Mouse (Mus musculus) testis, postnatal 10 days (tissue): ENCODE results near the gene Tead1.

ENCODE experiments used
- DNase-seq: peaks from one replicate; pipeline ENCODE4 v3.0.0; 2021; ENCODE audit warnings: low spot score

The Tead1 gene

GRCm38 (mm10) chr7:112686586-112686985 is 7.5 kb downstream of the Tead1 start:
- DNase-seq, result no peak

- no peak for DNase-seq
These were observed 9.4 kb downstream of the Tead1 start for GRCm38 (mm10) chr7:112688425-112689001.

GRCm38 (mm10) chr7:112690836-112691781 is 12.0 kb downstream of the Tead1 start:
- DNase-seq, result peak; percentile 65

- no peak for DNase-seq
These were observed 14.4 kb downstream of the Tead1 start for GRCm38 (mm10) chr7:112693566-112693965.

DNA sequence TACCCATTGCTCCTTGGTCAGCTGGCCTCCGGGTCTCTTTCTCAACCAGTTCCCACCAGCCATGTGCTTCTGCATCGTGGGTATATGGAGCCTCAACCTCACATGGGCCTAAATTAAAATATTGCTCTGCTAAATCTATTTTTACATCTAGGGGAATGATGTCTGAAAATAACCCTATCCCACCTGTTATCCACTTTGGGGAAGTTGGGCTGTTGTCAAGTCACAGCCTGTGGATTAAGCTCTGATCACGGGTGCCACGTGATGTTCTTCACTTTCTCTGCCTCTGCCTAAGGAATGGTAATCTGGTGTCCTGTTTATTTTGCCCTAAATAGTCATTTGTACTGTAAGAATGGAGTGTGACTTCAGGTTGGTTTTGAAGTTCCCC is 17.7 kb downstream of the Tead1 start:
- DNase-seq, result no peak

GRCm38 (mm10) chr7:112697162-112697841 is 18.2 kb downstream of the Tead1 start:
- peak; percentile 68 for DNase-seq

- no peak for DNase-seq
These were observed 21.0 kb downstream of the Tead1 start for GRCm38 (mm10) chr7:112700082-112700481.

- no peak for DNase-seq
These were observed 24.2 kb downstream of the Tead1 start for GRCm38 (mm10) chr7:112703341-112703740.

DNA sequence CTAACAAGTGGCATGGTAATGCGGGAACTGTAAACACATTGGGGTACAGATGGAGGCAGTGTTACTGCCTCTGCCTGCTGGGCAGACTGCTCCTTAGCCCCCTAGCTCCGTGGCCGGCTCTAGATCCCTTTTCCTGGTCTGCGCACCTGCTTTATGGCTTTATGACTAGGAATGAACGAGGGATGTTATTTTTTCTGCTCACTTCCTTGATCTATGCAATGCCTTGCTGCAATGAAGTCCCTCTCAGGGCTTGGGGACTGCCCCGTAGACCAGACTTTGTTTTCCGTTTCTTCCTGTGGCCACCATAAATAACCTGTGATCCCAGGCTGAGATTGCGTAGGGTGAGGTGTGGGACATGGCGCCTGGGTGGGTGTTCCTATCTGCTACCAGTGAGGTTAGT is 26.8 kb downstream of the Tead1 start:
- no peak for DNase-seq

DNA sequence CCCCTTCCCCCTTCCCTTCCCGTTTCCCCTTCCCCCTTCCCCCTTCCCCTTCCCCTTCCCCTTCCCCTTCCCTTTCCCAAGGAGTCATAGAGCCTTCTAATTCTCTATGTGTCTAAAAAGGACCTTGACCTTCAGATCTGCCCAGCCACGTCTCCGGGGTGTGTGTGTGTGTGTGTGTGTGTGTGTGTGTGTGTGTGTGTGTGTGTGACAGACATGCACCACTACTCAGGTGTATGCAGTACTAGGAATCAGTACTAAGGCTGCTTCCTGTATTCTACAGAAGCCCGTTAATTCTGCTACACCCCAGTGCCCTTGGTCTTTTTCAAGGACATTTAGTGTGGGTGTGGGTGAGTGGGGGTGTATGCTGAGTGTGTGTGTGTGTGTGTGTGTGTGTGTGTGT is 27.6 kb downstream of the Tead1 start:
- no peak for DNase-seq

DNA sequence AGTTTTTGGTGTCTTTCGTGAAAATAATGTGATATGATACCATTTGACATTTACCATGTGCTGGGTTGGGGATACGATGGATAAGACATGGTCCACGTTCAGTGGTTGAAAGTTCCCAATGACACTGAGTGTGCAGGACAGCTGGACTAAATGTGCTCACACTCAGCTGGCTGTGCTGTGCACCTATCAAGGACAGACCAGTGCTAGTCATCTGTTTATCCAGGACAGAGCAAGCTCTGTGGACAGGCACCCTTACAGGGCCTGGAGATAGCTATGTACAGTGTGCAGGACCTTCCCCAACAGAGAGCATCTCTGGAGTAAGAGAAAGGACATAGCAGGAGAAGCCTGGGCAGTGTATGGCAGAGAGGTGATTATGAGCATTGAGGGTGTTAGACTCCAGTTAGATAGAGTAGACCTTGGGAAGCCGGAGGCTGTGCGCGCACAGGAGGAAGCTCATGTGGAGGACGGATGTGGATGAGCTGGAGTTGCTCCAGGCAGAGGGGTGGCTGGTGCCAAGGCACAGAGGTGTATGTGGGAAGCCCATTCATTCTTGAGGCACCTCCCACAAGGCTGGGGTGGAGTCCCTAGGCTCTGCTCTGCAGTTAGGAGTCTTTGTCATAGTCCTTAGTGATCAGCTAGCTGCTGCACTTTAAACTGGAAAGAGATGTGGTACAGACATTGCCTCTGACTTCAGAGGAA is 31.4 kb downstream of the Tead1 start:
- no peak for DNase-seq

DNA sequence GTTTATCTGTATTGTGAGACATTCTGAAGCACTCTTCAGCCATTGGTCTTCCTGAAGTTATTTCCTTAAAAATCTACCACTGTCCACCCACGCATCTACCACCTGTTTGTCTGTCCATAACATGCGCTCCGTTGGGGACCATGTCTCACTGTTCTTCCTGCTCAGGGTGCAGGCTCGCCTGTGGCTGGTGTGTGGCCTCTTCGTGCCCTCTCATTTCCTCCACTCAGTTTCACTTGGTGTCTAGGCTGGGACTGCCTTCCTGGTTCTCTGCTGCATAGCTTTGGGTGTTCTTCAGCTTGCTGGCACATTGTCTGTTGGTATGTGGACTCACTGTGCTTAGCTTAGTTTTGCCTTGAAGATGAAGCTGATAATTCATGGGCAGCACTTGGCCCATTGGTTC is 32.9 kb downstream of the Tead1 start:
- DNase-seq, result no peak

DNA sequence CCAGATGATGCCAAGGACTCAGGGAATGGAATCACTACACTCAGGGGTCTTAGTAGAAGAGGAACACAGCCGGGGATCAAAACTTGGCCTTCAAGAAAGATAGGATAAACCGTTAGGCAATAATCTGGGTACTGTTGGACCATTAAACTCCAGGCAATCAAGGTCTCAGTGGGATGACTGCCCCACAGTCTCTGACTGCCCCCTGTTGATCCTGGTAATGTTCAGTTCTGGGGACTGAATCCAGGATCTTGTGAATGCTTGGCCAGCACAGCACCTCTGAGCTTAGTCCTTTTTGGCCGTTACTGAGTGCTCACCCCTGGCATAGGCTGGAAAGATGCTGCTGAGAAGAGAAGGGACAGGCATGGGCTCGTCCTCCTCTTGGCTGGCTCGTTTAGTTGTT is 34.4 kb downstream of the Tead1 start:
- no peak for DNase-seq

- no peak for DNase-seq
These were observed 35.7 kb downstream of the Tead1 start for GRCm38 (mm10) chr7:112714783-112715182.

- DNase-seq, result no peak
These were observed 37.6 kb downstream of the Tead1 start for GRCm38 (mm10) chr7:112716701-112717100.

GRCm38 (mm10) chr7:112717676-112718075 is 38.6 kb downstream of the Tead1 start:
- DNase-seq, result no peak

DNA sequence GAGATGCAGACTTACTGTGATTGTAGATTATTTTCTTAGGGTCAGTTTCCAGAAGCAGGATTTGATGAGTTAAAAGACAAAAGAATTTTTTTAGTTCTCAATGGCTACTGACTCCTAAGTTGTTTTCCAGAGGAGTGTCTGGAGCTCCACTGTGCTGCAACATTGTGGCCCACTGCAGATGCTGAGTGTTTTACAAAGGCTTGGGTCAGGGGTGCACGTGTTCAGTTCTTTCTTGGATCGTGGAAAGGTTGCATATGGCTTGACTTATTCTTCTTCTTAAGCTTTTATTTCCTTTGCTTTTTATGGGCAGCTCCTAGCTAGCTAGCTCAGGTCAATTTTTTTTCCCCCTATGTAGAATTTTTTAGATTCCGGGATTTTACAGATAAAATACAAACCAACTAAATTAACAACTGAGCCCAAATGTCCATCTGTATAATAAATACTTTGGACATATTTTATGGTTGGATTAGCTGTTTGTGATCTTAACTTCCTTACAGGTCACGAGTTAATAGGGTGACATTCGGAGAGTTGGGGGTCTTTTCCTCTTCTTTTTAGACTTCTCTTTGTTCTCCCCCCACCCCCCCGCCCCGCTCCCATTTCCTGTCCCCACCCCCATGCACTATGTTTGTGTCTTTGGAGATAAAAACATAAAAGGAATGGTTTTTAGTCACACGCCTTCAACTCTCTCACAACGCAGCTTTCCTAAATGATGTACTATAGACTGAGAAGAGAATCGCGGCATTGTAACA is 40.5 kb downstream of the Tead1 start:
- DNase-seq, result no peak

DNA sequence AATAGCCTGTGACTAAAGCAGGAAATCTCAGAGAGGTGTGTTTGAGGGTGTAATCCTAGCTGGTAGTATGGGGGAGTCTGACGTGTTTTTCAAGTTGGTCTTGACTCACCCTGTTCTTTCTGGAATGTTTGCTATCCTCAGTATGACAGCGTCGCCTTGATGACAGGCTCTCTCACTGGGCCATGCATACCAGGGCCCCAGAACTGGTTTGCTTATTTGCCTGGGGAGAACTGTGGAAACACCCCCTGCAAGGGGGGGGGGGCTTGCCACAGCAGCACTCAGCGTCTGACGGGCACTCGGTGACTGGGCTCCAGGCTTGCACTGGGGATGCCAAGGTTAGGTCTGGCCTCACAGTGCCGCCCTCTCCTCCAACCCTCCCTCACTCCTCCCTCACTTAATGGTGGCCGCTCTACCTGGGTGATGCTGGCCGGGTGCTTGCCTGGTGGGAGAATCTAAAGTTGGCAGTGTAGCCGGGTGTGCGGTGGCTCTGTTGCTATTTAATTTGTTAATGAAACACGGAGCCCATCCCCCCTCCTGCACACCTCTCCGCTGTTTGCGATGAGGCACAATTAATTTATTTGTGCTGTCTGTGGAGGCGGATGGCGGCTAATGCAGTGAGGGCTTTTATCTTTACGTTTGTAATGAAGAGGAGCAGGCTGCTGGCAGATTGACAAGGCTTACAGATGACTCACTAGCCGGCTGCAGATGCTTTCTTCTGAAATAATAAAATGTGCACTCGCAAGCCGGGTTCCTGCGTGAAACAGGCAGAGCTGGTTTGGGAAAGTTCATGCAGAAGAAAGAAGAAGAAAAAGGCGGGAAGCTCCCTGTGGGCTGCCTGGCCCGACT is 41.2 kb downstream of the Tead1 start:
- peak; percentile 54 for DNase-seq

DNA sequence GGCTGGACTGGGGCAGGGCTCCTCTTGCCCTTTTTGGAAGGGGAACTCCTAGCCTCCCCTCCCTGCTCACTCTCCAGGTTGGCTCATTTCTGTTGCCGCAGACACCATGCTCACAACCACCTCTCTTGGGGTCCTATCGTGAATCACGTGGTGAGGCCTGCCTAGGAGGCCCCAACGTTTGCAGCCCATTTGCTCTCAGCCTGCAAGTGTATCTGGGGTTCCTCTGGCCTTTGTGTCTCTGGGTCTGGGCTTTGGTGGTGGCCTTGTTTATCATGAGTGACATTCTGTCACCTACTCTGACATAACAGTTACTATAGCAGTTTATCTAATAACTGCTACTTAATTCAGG is 41.8 kb downstream of the Tead1 start:
- no peak for DNase-seq

GRCm38 (mm10) chr7:112721859-112722258 is 42.7 kb downstream of the Tead1 start:
- DNase-seq, result no peak

- no peak for DNase-seq
These were observed 49.3 kb downstream of the Tead1 start for GRCm38 (mm10) chr7:112728399-112728798.
